Mouse (Mus musculus): ENCODE measurements at regions not wholly inside any gene's neighbourhood (a gene's known extent, or its start where the extent isn't known, plus 50 kb on each side); places are given as distances from the start of the nearest gene placed in this dataset.

- ATAC-seq (replicated peaks; ENCODE audit: low FRiP score) = no peak
- Histone ChIP-seq H3K27me3 (replicated peaks; ENCODE audit: control insufficient read depth, insufficient read depth, low read length) (no peaks in the 10 kb centered on the region), H3K4me1 (replicated peaks; ENCODE audit: control insufficient read depth, insufficient read depth, low read length) (no peaks in the 10 kb centered on the region), H3K9me3 (ENCODE audit: control insufficient read depth, low read length) (no peaks in the 10 kb centered on the region), H3K36me3 (ENCODE audit: control insufficient read depth, insufficient read depth, low read length) (no peaks in the 10 kb centered on the region), H3K9ac (ENCODE audit: low read depth, low read length) (no peak overlapping the region), H3K4me2 (no peak overlapping the region), H3K27ac (ENCODE audit: low read depth, low read length) (no peak overlapping the region), H3K4me3 (ENCODE audit: low read depth, low read length) (no peak overlapping the region)
- WGBS = 77% methylated on average over 4 of the region's 4 CpGs
- DNase-seq (ENCODE audit: low spot score) = no peak
Measured at GRCm38 (mm10) chr3:61605469-61605868, 239.7 kb upstream of the B430305J03Rik start.

DNA sequence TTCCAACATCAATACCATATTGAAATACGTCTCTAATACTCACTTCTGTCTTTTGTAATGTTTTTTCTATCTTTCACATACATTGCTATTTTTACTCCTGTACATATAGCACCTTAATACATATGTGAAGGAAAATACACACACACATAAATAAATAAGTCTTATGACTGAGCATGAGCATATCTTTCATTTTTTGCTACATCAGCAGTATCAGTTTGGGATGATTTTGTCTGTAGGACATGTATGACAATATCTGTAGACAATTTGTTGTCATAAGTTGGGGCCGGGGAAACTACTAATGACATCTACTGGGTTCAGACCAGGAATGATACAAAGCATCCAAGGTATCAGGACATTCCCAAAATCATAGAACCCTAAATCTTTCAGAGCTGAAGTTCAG, 237.1 kb upstream of the B430305J03Rik start:
- H3K4me2 ChIP-seq = no peak overlapping the region
- no peaks in the 10 kb centered on the region for H3K4me1 ChIP-seq (replicated peaks; ENCODE audit: control insufficient read depth, insufficient read depth, low read length)
- no peak for DNase-seq (ENCODE audit: low spot score)

GRCm38 (mm10) chr3:61595574-61595973, 229.8 kb upstream of the B430305J03Rik start:
- ATAC-seq (replicated peaks; ENCODE audit: low FRiP score) (no peak), DNase-seq (ENCODE audit: low spot score) (no peak)
- H3K36me3 ChIP-seq (ENCODE audit: control insufficient read depth, insufficient read depth, low read length) = no peaks in the 10 kb centered on the region
- H3K4me1 ChIP-seq (replicated peaks; ENCODE audit: control insufficient read depth, insufficient read depth, low read length) = no peaks in the 10 kb centered on the region
- no peak overlapping the region for H3K27ac ChIP-seq (ENCODE audit: low read depth, low read length)
- no peaks in the 10 kb centered on the region for H3K27me3 ChIP-seq (replicated peaks; ENCODE audit: control insufficient read depth, insufficient read depth, low read length)
- H3K9me3 ChIP-seq (ENCODE audit: control insufficient read depth, low read length) = no peaks in the 10 kb centered on the region
- no peak overlapping the region for H3K4me2 ChIP-seq
- H3K4me3 ChIP-seq (ENCODE audit: low read depth, low read length) = no peak overlapping the region
- no peak overlapping the region for H3K9ac ChIP-seq (ENCODE audit: low read depth, low read length)

More for the DNA sequence above, 237.1 kb upstream of the B430305J03Rik start:
- Histone ChIP-seq H3K27ac (ENCODE audit: low read depth, low read length) (no peak overlapping the region), H3K36me3 (ENCODE audit: control insufficient read depth, insufficient read depth, low read length) (no peaks in the 10 kb centered on the region), H3K4me3 (ENCODE audit: low read depth, low read length) (no peak overlapping the region), H3K27me3 (replicated peaks; ENCODE audit: control insufficient read depth, insufficient read depth, low read length) (no peaks in the 10 kb centered on the region), H3K9ac (ENCODE audit: low read depth, low read length) (no peak overlapping the region), H3K9me3 (ENCODE audit: control insufficient read depth, low read length) (no peaks in the 10 kb centered on the region)
- 81% methylated on average over 2 of the region's 2 CpGs for WGBS
- ATAC-seq (replicated peaks; ENCODE audit: low FRiP score) = no peak

DNA sequence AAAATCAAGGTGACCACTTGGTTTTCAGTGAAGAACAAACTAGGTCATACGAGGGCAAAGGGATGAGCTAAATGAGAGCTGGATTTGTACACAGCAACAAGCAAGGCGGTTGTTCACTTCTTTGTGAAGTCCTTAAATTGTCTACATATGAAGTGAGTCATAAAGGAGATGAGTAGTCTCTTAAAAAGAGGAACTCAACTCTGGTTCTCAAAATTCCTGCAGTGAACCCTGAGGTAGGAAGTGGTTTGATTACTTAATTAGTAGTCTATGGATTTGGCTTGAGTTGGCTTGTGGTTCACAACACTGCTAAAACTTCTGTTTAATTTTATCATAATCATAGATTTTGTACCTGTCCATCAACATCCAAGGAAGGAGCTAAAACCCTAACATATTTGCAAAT, 226.6 kb upstream of the B430305J03Rik start:
- Histone ChIP-seq H3K27me3 (replicated peaks; ENCODE audit: control insufficient read depth, insufficient read depth, low read length) (no peaks in the 10 kb centered on the region), H3K9ac (ENCODE audit: low read depth, low read length) (no peak overlapping the region), H3K36me3 (ENCODE audit: control insufficient read depth, insufficient read depth, low read length) (no peaks in the 10 kb centered on the region), H3K4me1 (replicated peaks; ENCODE audit: control insufficient read depth, insufficient read depth, low read length) (no peaks in the 10 kb centered on the region), H3K9me3 (ENCODE audit: control insufficient read depth, low read length) (no peaks in the 10 kb centered on the region), H3K27ac (ENCODE audit: low read depth, low read length) (no peak overlapping the region), H3K4me3 (ENCODE audit: low read depth, low read length) (no peak overlapping the region), H3K4me2 (no peak overlapping the region)
- ATAC-seq (replicated peaks; ENCODE audit: low FRiP score) = no peak
- 69% methylated on average over 2 of the region's 2 CpGs for WGBS
- DNase-seq (ENCODE audit: low spot score) = no peak

GRCm38 (mm10) chr3:61583669-61584068, 217.9 kb upstream of the B430305J03Rik start:
- Histone ChIP-seq H3K4me1 (replicated peaks; ENCODE audit: control insufficient read depth, insufficient read depth, low read length) (no peaks in the 10 kb centered on the region), H3K4me3 (ENCODE audit: low read depth, low read length) (no peak overlapping the region), H3K27me3 (replicated peaks; ENCODE audit: control insufficient read depth, insufficient read depth, low read length) (no peaks in the 10 kb centered on the region), H3K36me3 (ENCODE audit: control insufficient read depth, insufficient read depth, low read length) (no peaks in the 10 kb centered on the region), H3K4me2 (no peak overlapping the region), H3K9ac (ENCODE audit: low read depth, low read length) (no peak overlapping the region), H3K9me3 (ENCODE audit: control insufficient read depth, low read length) (no peaks in the 10 kb centered on the region), H3K27ac (ENCODE audit: low read depth, low read length) (no peak overlapping the region)
- DNase-seq (ENCODE audit: low spot score) (no peak), ATAC-seq (replicated peaks; ENCODE audit: low FRiP score) (no peak)
- WGBS = 75% methylated on average over 1 of the region's 1 CpGs

- H3K36me3 ChIP-seq (ENCODE audit: control insufficient read depth, insufficient read depth, low read length) = no peaks in the 10 kb centered on the region
Measured at GRCm38 (mm10) chr3:61582927-61583326, 217.2 kb upstream of the B430305J03Rik start.

GRCm38 (mm10) chr3:61580252-61580651, 214.5 kb upstream of the B430305J03Rik start:
- Histone ChIP-seq H3K9ac (ENCODE audit: low read depth, low read length) (no peak overlapping the region), H3K4me3 (ENCODE audit: low read depth, low read length) (no peak overlapping the region), H3K36me3 (ENCODE audit: control insufficient read depth, insufficient read depth, low read length) (no peaks in the 10 kb centered on the region), H3K27ac (ENCODE audit: low read depth, low read length) (no peak overlapping the region), H3K4me2 (no peak overlapping the region), H3K27me3 (replicated peaks; ENCODE audit: control insufficient read depth, insufficient read depth, low read length) (no peaks in the 10 kb centered on the region), H3K4me1 (replicated peaks; ENCODE audit: control insufficient read depth, insufficient read depth, low read length) (no peaks in the 10 kb centered on the region), H3K9me3 (ENCODE audit: control insufficient read depth, low read length) (no peaks in the 10 kb centered on the region)
- no peak for ATAC-seq (replicated peaks; ENCODE audit: low FRiP score)
- 75% methylated on average over 3 of the region's 3 CpGs for WGBS
- DNase-seq (ENCODE audit: low spot score) = no peak

More at GRCm38 (mm10) chr3:61582927-61583326, 217.2 kb upstream of the B430305J03Rik start:
- H3K27me3 ChIP-seq (replicated peaks; ENCODE audit: control insufficient read depth, insufficient read depth, low read length) = no peaks in the 10 kb centered on the region
- 77% methylated on average over 2 of the region's 2 CpGs for WGBS
- H3K9me3 ChIP-seq (ENCODE audit: control insufficient read depth, low read length) = no peaks in the 10 kb centered on the region
- no peak overlapping the region for H3K4me3 ChIP-seq (ENCODE audit: low read depth, low read length)
- H3K4me2 ChIP-seq = no peak overlapping the region
- DNase-seq (ENCODE audit: low spot score) (no peak), ATAC-seq (replicated peaks; ENCODE audit: low FRiP score) (no peak)
- H3K9ac ChIP-seq (ENCODE audit: low read depth, low read length) = no peak overlapping the region
- H3K4me1 ChIP-seq (replicated peaks; ENCODE audit: control insufficient read depth, insufficient read depth, low read length) = no peaks in the 10 kb centered on the region
- H3K27ac ChIP-seq (ENCODE audit: low read depth, low read length) = no peak overlapping the region

DNA sequence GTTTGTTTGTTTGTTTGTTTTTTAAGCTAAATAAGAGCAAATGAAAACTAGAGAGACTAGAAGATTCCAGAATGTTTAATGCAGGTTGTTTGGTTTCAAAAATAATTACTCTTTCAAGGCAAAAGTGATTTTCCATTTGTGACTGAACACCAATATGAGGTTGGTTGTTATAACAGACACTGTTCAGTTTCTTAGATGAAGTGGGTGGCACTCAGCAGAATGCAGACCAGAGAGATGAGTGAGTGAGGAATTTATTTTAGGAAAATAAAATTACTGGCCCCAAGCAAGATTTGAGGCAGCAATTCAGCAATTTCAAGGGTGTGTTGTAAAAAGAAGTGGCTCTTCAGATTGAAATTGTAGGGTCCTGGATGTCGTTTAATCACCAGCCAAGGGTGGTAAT, 171.4 kb upstream of the B430305J03Rik start:
- 49% methylated on average over 1 of the region's 1 CpGs for WGBS
- H3K9me3 ChIP-seq (ENCODE audit: control insufficient read depth, low read length) = no peaks in the 10 kb centered on the region
- no peak for DNase-seq (ENCODE audit: low spot score)
- no peak overlapping the region for H3K9ac ChIP-seq (ENCODE audit: low read depth, low read length)
- no peaks in the 10 kb centered on the region for H3K27me3 ChIP-seq (replicated peaks; ENCODE audit: control insufficient read depth, insufficient read depth, low read length)
- H3K36me3 ChIP-seq (ENCODE audit: control insufficient read depth, insufficient read depth, low read length) = no peaks in the 10 kb centered on the region
- no peak overlapping the region for H3K4me3 ChIP-seq (ENCODE audit: low read depth, low read length)
- ATAC-seq (replicated peaks; ENCODE audit: low FRiP score) = no peak
- no peak overlapping the region for H3K27ac ChIP-seq (ENCODE audit: low read depth, low read length)
- no peaks in the 10 kb centered on the region for H3K4me1 ChIP-seq (replicated peaks; ENCODE audit: control insufficient read depth, insufficient read depth, low read length)
- no peak overlapping the region for H3K4me2 ChIP-seq

- Histone ChIP-seq H3K9ac (ENCODE audit: low read depth, low read length) (no peak overlapping the region), H3K9me3 (ENCODE audit: control insufficient read depth, low read length) (no peaks in the 10 kb centered on the region), H3K36me3 (ENCODE audit: control insufficient read depth, insufficient read depth, low read length) (no peaks in the 10 kb centered on the region), H3K27me3 (replicated peaks; ENCODE audit: control insufficient read depth, insufficient read depth, low read length) (no peaks in the 10 kb centered on the region), H3K4me2 (no peak overlapping the region), H3K4me3 (ENCODE audit: low read depth, low read length) (no peak overlapping the region), H3K27ac (ENCODE audit: low read depth, low read length) (no peak overlapping the region), H3K4me1 (replicated peaks; ENCODE audit: control insufficient read depth, insufficient read depth, low read length) (no peaks in the 10 kb centered on the region)
- no peak for DNase-seq (ENCODE audit: low spot score)
- ATAC-seq (replicated peaks; ENCODE audit: low FRiP score) = no peak
- WGBS = 68% methylated on average over 2 of the region's 2 CpGs
Measured at GRCm38 (mm10) chr3:61535751-61536150, 170.0 kb upstream of the B430305J03Rik start.

All from liver, embryonic 11.5 days (tissue).